Mouse (Mus musculus) thymus, postnatal 0 days (tissue): ENCODE data around the gene Lrba. TPM values are rescaled to one million over a fixed set of nuclear protein-coding genes. Genes with fewer than 3 reads are reported as not detected.

Experiments
- DNase-seq: peaks from one replicate; pipeline ENCODE4 v3.0.0-alpha.2; 2015; ENCODE audit warnings: low spot score
- polyA plus RNA-seq: library from polyadenylated mRNA; unstranded; fragments of >200 nt; fragmentation: Nextera tagmentation; extraction: Ambion mirVana; gene quantifications from 2 replicates; pipeline ENCODE4 v1.2.1, GENCODE M21; 2015

The Lrba gene
- polyA plus RNA-seq, 1 experiment from 2014 or later, result 4.4 TPM

DNA sequence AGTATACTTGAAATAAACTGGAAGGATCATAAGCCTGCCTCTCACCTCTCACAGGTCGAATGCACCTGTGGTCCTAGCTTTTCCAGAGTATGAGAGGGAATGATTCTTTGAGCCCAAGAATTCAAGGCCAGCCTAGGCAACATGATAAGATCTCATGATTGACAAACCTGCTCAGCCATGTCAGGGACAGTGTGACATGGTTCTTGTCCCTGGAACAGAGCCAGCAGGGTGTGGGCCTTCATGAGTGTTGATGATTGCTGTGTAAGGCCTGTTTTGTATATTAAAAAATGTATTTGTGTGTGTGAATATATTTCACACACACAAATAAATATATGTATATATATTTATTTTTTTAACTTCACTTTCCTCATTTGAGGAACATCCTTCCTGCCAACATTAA is 29.3 kb downstream of the Lrba start:
- DNase-seq, result no peak

DNA sequence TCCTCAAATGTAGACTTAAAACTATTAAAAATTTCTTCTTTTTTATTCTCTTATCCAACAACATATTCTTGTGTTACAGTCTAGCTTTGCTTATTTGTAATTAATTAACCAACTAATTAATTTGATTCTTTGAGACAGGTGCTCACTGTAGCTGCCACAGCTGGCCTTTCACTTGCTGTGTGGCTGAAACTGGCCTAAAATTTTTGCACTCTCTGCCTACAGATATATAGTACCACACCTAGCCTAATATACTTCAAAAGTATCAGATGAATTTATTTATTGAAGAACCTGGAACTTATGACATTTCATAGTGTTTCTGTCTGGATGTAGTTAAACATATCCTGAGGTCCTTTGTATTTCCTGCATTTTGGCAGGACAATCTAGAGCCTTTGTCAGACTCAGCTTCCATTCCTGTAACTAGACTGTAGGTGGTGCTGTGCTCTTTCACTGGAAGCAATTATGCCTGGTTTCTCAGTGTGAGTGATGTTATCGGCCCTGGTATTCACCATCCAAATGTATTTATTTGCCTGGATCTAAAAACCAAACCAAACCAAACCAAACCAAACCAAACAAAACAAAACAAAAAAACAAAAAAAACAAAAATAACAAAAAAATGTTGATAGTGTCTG is 43.7 kb downstream of the Lrba start:
- DNase-seq, result peak; percentile 38

DNA sequence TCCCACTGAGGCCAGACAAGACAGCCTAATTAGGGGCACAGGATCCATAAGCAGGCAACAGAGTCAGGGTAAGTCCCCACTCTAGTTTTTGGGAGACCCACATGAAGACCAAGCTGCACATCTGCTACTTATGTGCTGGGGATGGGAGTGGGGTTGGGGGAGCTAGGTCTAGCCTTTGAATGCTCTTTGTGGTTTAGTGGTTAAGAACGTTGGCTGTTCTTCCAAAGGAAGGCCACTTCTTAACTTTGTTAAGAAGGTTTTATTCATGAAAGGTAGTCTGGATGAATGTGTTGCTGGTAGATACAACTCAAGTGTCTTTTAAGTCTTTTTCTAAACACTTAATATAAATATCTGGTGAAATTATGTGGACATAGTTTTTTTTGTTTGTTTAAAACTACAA is 51.2 kb downstream of the Lrba start:
- no peak for DNase-seq

DNA sequence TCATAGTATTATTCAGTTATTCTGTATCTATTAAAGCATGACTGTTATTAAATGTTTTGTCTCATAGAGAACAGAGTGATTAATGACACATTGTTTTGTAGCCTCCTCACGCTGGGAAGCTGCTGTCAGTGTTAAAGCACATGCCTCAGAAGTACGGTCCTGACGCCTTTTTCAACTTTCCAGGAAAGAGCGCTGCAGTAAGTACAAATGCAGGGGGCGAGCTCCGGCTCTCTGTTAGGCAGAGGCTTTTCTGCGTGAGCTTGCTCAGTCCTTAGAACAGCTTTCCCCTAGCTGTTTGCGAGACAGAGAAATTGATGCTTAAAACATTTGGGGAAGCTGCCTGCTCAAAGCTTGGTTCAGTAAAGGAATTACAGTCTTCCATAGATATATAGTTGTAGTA is 66.8 kb downstream of the Lrba start:
- DNase-seq, result no peak

DNA sequence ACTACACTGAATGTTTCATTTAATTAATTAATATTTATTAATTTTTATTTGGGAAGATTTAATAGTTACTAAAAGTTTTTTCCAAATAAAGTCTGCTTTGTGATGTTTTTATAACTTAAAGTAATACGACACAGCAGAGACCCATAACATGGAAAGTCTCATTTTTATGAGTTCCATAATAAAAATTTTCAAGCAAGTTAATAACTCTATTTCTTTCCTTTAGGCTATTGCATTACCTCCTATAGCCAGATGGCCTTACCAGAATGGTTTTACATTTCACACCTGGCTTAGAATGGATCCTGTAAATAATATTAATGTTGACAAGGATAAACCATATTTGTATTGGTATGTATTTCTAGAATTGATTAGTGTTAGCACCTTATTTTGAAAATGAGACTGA is 70.4 kb downstream of the Lrba start:
- DNase-seq, result no peak

DNA sequence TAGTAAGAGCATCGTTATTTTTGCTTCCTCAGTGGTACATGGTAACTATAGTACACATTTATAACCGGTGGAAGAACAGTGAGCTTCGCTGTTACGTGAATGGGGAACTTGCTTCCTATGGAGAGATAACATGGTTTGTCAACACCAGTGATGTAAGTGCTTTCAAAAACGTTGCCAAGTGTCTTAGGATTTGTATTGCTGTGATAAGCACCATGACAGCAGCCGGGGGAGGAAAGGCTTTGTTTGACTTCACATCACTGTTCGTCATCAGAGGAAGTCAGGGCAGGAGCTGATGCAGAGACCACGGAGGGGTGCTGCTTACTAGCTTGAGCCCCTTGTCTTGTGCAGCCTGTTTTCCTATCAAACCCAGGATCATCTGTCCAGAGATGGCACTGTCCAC is 71.7 kb downstream of the Lrba start:
- no peak for DNase-seq

DNA sequence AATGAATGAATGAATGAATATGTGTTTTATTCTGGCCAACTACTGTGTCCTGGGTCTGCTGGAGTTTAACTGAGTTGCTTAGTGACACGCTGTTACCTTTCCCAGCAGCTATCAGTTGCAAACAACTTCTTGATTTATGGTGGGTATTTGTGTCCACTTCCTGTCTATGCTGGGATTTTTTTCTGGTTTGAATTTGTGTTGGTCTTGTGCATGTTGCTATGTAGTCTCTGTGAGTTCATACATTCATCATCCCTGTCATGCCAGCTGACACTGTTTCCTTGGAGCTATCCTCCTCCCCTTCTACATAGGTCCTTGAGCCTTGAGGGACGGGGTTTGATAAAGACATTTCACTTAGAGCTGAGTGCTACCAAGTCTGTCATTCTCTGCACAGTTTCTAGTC is 84.4 kb downstream of the Lrba start:
- DNase-seq, result no peak

DNA sequence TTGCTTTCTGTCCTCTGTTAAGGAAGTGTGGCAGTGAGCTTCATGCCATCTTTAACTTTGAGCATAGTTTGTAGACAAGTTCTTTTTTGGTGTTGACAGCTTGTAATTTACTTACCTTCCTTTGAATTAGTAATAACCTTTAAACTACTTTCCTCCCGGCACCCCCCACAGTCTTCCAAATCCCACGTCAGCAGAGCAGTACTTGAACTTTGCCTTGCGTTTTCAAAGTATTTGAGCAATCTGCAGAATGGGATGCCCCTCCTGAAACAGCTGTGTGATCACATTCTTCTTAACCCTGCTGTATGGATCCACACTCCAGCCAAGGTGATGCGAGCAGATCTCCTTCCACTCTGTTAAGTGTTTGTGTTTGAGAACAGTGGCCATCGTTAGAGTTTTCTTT is 85.7 kb downstream of the Lrba start:
- no peak for DNase-seq

DNA sequence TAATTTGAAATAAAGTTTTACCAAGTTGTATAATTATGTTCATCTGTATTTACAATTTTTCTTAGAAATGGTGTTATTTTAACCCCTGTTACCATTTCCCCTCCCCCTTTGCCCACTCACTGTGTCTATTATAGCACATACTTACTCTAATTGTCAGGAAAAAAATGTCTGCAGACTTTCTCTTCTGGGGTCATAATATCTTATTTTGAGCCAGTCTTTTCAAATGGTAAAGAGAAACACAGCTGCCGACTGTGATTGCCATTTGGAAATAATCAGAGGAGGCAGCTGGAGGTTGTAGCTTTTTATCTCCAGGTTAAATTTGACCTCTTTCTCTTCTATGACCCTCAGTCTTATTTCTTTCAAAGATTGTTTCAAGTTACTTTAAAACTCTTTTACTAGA is 86.9 kb downstream of the Lrba start:
- no peak for DNase-seq

DNA sequence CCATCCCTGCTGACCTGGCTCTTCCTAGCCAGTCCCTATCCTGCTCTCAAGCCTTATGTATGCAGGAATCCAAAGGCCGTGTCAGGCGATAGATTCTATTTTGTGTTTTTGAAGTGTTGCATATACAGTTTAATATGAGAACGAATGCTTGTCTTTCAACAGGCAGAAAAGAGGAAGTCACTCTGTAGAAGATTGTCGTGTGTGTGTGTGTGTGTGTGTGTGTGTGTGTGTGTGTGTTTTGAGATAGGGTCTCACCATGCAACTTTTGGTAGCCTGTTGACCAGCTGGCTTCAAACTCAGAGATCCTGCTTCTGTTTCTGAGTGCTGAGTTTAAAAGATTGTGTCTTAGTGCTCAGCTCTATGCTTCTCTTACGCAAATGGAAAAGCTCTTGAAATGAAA is 93.2 kb downstream of the Lrba start:
- no peak for DNase-seq

DNA sequence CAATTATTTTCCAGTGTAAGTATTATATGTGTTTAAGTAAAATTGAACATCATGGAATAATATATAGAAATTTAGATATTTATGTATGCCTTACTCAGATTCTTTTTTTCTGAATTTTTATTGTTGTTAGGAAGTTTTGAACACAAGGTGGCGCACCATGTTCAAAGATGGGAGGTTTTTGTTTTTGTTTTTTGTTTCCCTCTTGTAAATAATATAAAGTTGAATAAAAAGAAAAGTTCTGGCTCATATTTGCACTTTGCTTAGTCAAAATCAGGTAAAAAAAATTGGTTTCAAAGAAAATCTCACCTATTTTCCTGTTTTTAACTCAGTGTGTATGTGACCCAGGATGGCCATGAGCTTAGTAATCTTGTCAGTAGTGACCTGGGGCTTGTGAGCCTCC is 104.1 kb downstream of the Lrba start:
- peak; percentile 21 for DNase-seq

DNA sequence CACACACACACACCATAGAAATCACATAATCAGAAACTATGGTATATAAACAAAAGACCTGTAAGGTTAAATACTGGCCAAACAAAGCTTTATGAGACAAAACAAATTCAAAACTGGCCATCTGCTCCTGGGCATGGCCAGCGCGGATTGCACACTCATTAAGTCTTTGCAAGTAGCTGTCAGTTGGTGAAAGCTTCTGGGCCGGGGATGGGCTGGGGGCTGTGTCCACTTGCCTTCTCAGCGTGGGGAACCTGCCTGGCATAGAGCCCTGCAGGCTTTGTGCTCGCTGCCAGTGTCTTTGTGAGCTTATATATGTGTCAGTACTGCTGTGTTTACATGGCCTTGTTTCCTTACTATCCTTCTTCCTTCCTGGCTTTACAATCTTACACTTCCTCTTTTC is 118.8 kb downstream of the Lrba start:
- no peak for DNase-seq

DNA sequence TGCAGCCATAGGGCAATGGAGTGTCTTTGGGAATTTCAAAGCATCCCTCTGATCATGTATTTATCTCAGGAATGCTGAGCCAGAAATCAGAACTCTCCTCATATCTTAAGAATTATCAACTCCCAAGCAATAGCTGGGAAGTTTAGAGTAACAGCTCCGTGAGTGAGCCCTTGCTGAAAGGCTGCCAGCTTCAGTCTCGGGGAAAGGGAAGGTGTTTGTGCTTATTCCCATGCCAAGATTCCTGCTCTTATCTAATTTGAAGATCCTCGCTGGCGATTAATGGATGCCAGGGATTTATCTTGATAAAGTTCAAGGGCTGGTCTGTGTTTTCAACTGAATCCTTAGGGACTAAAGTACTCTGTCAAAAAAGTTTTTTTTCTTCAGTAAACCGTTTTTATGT is 138.0 kb downstream of the Lrba start:
- no peak for DNase-seq

DNA sequence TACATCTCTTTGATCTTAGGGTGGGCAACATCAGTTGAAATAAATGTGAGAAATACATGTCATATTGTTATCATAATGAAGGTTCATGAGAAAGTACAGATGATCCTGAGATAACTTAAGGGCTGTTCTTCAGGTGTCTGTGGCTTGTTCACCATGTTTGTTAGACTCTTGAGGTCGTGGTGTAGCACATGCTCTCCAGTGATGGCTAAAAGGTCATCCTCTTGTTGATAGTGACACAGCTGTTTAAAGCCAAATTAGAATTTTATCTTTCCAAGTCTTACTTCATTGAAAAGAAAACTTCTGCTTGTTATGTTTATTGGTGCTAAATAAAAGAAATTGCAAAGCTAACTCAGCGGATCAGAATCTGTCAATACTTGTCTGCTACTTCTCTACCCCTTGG is 147.0 kb downstream of the Lrba start:
- DNase-seq, result no peak

DNA sequence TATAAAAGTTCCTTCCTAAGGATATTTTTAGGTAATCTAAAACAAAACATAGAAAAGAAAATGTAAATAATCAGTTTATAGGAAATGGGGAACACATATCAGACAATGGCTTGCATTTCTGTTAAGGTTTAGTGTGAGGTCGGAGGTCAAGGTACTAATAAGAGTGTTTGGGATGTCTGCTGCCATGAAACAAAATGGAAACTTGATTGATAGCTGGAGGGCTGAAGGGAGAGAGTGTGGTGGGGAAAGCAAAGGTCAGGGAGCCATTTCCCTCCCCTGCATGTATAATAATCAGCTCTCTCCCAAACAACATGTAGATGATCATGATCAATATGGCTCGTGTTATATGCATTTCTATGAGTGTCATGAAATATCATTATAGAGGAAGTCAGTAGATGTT is 150.8 kb downstream of the Lrba start:
- no peak for DNase-seq

DNA sequence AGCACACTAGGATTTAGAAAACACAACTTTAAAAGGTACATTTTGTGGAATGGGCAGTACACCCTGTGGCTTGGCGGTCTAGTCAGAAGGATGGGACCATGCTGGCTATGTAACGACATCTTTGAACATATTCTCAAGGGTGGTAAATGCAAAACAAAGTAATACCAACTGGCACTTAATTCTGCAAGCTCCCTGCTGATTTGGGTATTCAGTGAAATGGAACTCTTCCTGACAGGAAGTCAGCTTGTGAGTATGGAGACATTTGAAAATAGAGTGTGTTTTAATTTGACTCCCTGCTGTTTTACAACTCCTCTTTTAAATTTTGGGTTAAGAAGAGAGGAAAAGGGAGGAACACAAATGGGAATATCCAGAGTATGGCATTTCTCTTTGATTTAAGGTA is 158.1 kb downstream of the Lrba start:
- no peak for DNase-seq

DNA sequence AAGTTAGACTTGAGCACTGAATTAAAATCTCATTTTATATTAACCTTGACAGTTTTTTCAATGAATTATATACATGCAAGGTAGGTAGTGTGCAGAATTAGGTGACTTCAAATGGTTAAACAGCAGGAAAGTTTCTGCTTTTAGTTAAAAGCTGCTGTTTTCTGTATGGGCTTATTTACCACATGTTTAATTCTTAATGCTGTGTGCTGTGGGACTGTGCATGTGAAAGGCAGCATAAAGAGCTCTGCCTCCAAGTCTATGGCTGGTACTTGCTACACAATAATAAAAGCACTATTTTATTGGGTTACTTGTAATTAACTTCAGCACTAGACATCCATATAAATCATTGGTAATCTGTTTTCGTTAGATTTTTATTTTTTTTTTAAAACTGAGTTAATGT is 160.6 kb downstream of the Lrba start:
- no peak for DNase-seq

DNA sequence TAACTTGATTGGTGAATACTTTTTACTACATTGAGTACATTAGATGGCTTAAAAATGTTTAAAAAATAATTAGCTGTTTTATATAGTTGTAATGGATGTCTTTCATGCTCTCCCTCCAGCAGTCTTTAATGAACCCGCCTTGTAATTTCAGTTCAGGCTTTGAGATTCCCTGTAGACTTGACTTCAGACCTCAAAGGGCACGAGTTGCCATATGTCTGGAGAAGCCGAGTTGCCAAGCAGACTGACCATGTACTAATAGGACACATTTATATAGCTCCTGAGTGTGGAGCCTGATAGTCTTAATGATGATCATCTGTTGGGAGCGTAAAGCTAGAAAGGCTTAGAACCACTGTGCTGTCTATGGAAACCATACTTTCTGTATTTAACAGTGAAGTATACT is 161.8 kb downstream of the Lrba start:
- no peak for DNase-seq

DNA sequence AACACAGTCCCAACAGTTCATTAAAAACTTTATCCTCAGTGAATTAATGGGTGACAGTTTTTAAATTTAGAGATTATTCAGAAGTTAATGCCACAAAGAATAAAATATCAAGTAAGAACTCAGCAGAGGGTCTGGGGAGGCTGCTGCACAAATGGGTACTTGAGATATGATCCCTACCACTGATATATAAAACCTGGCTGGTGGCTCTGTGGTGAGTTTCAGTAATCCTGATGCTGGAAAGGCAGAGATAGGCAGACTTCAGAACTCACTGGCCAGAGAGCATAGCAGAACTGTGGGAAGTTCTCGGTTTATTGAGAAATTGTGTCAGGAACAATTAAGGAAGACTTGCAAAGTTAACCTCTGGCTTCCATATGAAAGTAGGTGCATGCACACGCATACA is 199.3 kb downstream of the Lrba start:
- DNase-seq, result no peak

DNA sequence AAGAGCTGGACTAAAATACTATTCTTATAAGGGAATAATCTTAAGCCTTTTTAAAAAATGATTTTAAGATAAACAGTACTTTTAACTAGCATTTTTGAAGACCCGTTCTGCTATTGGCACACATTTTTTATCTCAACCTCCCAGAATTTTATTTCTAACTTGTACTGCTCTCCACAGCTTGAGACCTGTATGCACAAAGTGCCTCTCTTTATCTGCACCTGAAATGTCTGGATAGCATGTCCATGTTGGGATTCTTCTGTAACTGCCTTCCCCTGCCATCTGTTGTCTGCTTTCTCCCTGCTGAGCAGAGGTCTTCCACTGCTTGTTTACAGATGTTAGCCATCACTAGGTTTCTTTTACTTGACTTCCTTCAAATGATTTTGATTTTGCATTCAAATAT is 202.3 kb downstream of the Lrba start:
- no peak for DNase-seq

DNA sequence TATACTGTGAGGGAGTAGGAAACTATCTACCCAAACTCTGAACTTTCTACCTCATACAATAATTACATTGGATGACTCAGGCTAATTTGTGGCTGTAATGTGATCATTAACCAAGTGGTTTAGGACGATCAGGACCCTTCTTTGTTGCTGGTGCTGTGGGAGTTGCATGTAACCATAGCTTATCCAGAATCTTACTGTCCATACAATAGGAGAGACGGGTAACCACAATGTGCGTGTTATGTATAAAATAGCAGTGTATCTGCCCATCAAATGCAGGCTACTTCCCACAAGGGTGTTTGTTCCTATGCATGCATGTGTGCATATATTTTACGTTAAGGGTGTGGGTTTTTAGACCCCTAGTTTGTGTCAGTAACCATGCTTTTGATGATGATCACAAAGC is 219.0 kb downstream of the Lrba start:
- DNase-seq, result no peak

DNA sequence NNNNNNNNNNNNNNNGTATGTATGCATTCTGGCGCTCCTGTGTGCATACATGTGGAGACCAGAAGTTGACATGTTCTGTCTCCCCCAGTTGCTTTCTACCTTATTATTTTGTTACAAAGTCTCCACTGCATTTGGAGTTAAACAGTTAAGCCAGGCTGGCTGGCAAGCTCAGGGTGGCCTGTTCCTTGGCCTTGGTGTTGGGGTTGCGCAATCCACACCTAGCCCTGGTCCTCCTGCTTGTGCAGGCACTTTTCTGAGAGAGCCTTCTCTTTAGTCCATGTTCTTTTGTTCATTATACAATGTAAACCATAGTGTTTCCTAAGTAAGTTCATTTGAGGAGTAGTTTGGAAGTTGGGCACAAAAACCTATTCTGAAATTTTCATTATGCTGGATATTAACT is 226.7 kb downstream of the Lrba start:
- no peak for DNase-seq

DNA sequence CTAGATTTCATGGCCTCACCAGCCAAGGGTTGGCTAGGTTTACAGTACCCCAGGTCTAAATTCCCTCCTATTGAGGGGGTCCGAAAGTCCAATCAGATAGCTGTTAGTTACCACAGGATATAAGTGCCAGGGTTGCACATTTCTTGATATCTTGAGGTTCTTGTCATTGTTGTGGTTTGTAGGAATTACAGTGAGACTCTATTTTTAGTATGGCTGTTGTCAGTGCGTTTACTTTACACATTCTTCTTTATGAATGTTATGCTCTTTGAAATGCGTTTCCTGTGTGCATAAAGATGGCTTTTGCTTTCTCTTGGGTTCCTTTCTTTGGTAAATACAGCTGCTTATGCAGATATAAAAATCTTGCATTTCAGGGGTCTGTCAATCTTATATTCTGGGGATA is 237.1 kb downstream of the Lrba start:
- DNase-seq, result peak; percentile 40

DNA sequence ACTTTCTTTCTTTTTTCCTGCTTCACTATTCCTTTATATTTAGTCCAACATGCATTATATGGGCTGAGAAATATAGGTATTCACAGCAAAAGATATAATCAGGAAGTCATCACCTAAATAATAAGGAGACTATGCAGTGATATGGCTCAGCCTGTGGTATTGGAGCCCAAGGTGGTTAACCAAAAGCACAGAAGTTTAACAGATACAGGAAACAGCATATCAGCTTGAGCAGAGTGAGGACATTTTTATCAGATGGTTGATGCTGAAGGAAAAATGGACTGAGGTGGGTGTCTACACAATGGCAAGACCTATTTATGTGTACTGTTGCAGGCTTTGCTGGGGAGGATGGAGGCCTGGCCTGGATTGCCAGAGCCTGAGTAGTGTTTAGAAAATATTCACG is 265.5 kb downstream of the Lrba start:
- no peak for DNase-seq
